15 mouse cellular contexts compared by ENCODE assay signal in the genomic region with DNA sequence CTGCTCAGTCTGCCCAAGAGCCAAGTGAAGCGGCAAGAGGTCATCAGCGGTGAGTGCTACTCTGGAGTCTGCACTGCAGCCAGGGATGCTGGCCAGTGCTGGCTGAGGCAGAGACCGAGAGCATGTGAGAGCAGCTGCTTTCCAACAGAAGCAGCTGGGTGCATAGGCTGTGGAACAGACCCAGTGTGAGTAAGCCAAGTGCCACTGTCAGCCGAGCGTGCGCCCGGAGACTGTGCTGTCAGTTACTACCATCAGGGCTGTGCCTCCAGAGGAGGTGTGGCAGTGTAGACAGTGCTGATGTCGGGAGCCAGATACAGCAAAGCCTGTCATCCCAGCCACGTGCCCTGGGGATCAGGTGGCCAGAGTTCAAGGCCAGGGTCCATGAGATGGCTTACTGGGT. TPM values are rescaled to one million over a fixed set of nuclear protein-coding genes. Genes with fewer than 3 reads are reported as not detected.
DNase-seq lines count a peak whose midpoint lies in the region; ATAC-seq and TF ChIP-seq lines count a peak whose summit lies in the region.
"Had no signal": no experiment of that assay in that cellular context is flagged by ENCODE, and none has a peak within 500 bp of the region (broad histone marks: within the 10 kb centered on the region; RNA-seq: fewer than 3 reads in every experiment).

No protein-coding gene starts in this region.

- H3K4me3 ChIP-seq in kidney, postnatal 0 days (replicated peaks; ENCODE audit: low read depth, low read length) = no peak overlapping the region
- no peak overlapping the region for H3K4me3 ChIP-seq in hindbrain, embryonic 11.5 days (ENCODE audit: low read depth, low read length)
- H3K4me3 ChIP-seq: neural tube, embryonic 15.5 days had no signal

- no peaks in the 10 kb centered on the region for H3K4me1 ChIP-seq in kidney, postnatal 0 days (replicated peaks; ENCODE audit: insufficient read depth, low read length)
- H3K4me1 ChIP-seq in hindbrain, embryonic 11.5 days (replicated peaks; ENCODE audit: control insufficient read depth, insufficient read depth, low read length) = no peaks in the 10 kb centered on the region
- H3K4me1 ChIP-seq: neural tube, embryonic 15.5 days had no signal

- intact Hi-C loops in heart, postnatal 36 days (cut with DNase I) = no loop called here

- H3K4me2 ChIP-seq in kidney, postnatal 0 days (ENCODE audit: low read length) = no peak overlapping the region
- no peak overlapping the region for H3K4me2 ChIP-seq in hindbrain, embryonic 11.5 days (replicated peaks; ENCODE audit: low read depth, low read length)
- H3K4me2 ChIP-seq: neural tube, embryonic 15.5 days had no signal

- no peaks in the 10 kb centered on the region for H3K9me3 ChIP-seq in kidney, postnatal 0 days (replicated peaks; ENCODE audit: low read length)
- H3K9me3 ChIP-seq in hindbrain, embryonic 11.5 days (ENCODE audit: control insufficient read depth, low read length) = no peaks in the 10 kb centered on the region
- H3K9me3 ChIP-seq: neural tube, embryonic 15.5 days had no signal

- WGBS in kidney, postnatal 0 days = 86% methylated on average over 9 of the region's 9 CpGs
- 95% methylated on average over 9 of the region's 9 CpGs for WGBS in hindbrain, embryonic 11.5 days

- ATAC-seq in kidney, postnatal 0 days (replicated peaks; ENCODE audit: low FRiP score, low read depth) = 0 out of 2 replicates have a peak, but pooled peaks have one; percentile 18
- no peak for ATAC-seq in hindbrain, embryonic 11.5 days (ENCODE audit: low FRiP score)

- H3K27ac ChIP-seq in kidney, postnatal 0 days = no peak overlapping the region
- no peak overlapping the region for H3K27ac ChIP-seq in hindbrain, embryonic 11.5 days (ENCODE audit: low read depth, low read length)
- H3K27ac ChIP-seq: neural tube, embryonic 15.5 days had no signal

- peak; percentile 52 to 67 for DNase-seq in cerebellum, postnatal 14 days
- no peak for DNase-seq in cerebellum, adult 9-11 months
- no peak for DNase-seq in kidney, postnatal 0 days (ENCODE audit: low spot score)
- DNase-seq in kidney, adult 18-20 months = no peak
- peak; percentile 33 for DNase-seq in R1 (ENCODE audit: low read depth, low spot score)
- peak; percentile 49 to 64 for DNase-seq in heart, postnatal 36 days
- no peak for DNase-seq in hindbrain, embryonic 11.5 days (ENCODE audit: low spot score)
- no peak for DNase-seq in left cerebral cortex, adult 18-20 months (ENCODE audit: low spot score in 2 of 2)
- DNase-seq: midbrain, embryonic 14.5 days; thymus, postnatal 36 days had no signal

- H3K9ac ChIP-seq in kidney, postnatal 0 days (ENCODE audit: low read depth, low read length) = no peak overlapping the region
- no peak overlapping the region for H3K9ac ChIP-seq in hindbrain, embryonic 11.5 days (ENCODE audit: low read depth, low read length)
- H3K9ac ChIP-seq: neural tube, embryonic 15.5 days had no signal

- peaks cover 71% of the 10 kb centered on the region for H3K36me3 ChIP-seq in kidney, postnatal 0 days (ENCODE audit: insufficient read depth, low read length)
- H3K36me3 ChIP-seq in hindbrain, embryonic 11.5 days (ENCODE audit: control insufficient read depth, insufficient read depth, low read length) = peaks cover 19% of the 10 kb centered on the region

- no peak for TF ChIP-seq CTCF in kidney, postnatal 0 days (IDR thresholded peaks at IDR 0.05; ENCODE audit: low read depth)

- H3K27me3 ChIP-seq in kidney, postnatal 0 days (ENCODE audit: insufficient read depth, low read length) = no peaks in the 10 kb centered on the region
- no peaks in the 10 kb centered on the region for H3K27me3 ChIP-seq in hindbrain, embryonic 11.5 days (ENCODE audit: control insufficient read depth, insufficient read depth, low read length)
- H3K27me3 ChIP-seq: neural tube, embryonic 15.5 days had no signal

RNA-seq across cellular contexts. Expression of gene Arhgef1, which starts 17.0 kb away (rescaled TPM):
- 63.6 and 66.1 TPM in 2 replicates for polyA plus RNA-seq in kidney, postnatal 0 days (2015; fragmentation: Nextera tagmentation; extraction: Ambion mirVana)
- total RNA-seq in heart, postnatal 36 days (2021) = 10 to 100 TPM; 48.8 to 52.8 TPM
- 43.0 and 46.4 TPM in 2 replicates for polyA plus RNA-seq in hindbrain, embryonic 11.5 days (2014; fragmentation: Nextera tagmentation; extraction: Ambion mirVana)
- total RNA-seq in left cerebral cortex, adult 18-20 months (2021) = 10 to 100 TPM; 57.1 to 74.1 TPM

RNA-seq across cellular contexts. Expression of gene Cd79a, which starts 22.5 kb away (rescaled TPM):
- 1.7 and 2.7 TPM in 2 replicates for polyA plus RNA-seq in kidney, postnatal 0 days (2015; fragmentation: Nextera tagmentation; extraction: Ambion mirVana)
- total RNA-seq in heart, postnatal 36 days (2021) = 1 to 10 TPM; 1.7 to 2.5 TPM
- polyA plus RNA-seq in hindbrain, embryonic 11.5 days (2014; fragmentation: Nextera tagmentation; extraction: Ambion mirVana) = 0.39 TPM in 1 of 2 replicates, not detected in the other
- total RNA-seq in left cerebral cortex, adult 18-20 months (2021) = under 1 TPM; 0.30 to 0.77 TPM

RNA-seq across cellular contexts. Expression of gene Gm4881, which starts 24.6 kb away (rescaled TPM):
- polyA plus RNA-seq in kidney, postnatal 0 days (2015; fragmentation: Nextera tagmentation; extraction: Ambion mirVana) = not detected in 2 replicates
- total RNA-seq in heart, postnatal 36 days (2021) = not detected
- 4.7 and 6.1 TPM in 2 replicates for polyA plus RNA-seq in hindbrain, embryonic 11.5 days (2014; fragmentation: Nextera tagmentation; extraction: Ambion mirVana)
- total RNA-seq in left cerebral cortex, adult 18-20 months (2021) = not detected
- total RNA-seq: adrenal gland, adult 18-20 months; G1E; gastrocnemius, postnatal 4 days; layer of hippocampus, postnatal 25 days had no signal
- polyA plus RNA-seq: G1E had no signal

RNA-seq across cellular contexts. Expression of gene Rps19, which starts 35.6 kb away (rescaled TPM):
- polyA plus RNA-seq in kidney, postnatal 0 days (2015; fragmentation: Nextera tagmentation; extraction: Ambion mirVana) = 2,933 and 3,330 TPM in 2 replicates
- total RNA-seq in heart, postnatal 36 days (2021) = 100 to 1,000 TPM; 514 to 531 TPM
- 1,792 and 1,821 TPM in 2 replicates for polyA plus RNA-seq in hindbrain, embryonic 11.5 days (2014; fragmentation: Nextera tagmentation; extraction: Ambion mirVana)
- total RNA-seq in left cerebral cortex, adult 18-20 months (2021) = 100 to 1,000 TPM; 511 to 584 TPM

RNA-seq across cellular contexts. Expression of gene Dmrtc2, which starts 49.9 kb away (rescaled TPM):
- 0.12 and 0.19 TPM in 2 replicates for polyA plus RNA-seq in kidney, postnatal 0 days (2015; fragmentation: Nextera tagmentation; extraction: Ambion mirVana)
- not detected for total RNA-seq in heart, postnatal 36 days (2021)
- polyA plus RNA-seq in hindbrain, embryonic 11.5 days (2014; fragmentation: Nextera tagmentation; extraction: Ambion mirVana) = 0.14 TPM in 1 of 2 replicates, not detected in the other
- not detected for total RNA-seq in left cerebral cortex, adult 18-20 months (2021)
- total RNA-seq: adrenal gland, adult 18-20 months; G1E; gastrocnemius, postnatal 4 days; layer of hippocampus, postnatal 25 days had no signal
- polyA plus RNA-seq: G1E; midbrain, embryonic 14.5 days had no signal

Comparison
In these comparisons a context has a peak if more than half of its experiments do, and no peak if none do; other contexts are left out.
1. DNase-seq: peak in cerebellum, postnatal 14 days (2 of 2), R1 (single experiment) and heart, postnatal 36 days (2 of 2); none in cerebellum, adult 9-11 months (single experiment), kidney, postnatal 0 days (single experiment), kidney, adult 18-20 months (single experiment), hindbrain, embryonic 11.5 days (single experiment) and left cerebral cortex, adult 18-20 months (0 of 2).